Mouse (Mus musculus): ENCODE measurements around the gene Cox8b.

DNA sequence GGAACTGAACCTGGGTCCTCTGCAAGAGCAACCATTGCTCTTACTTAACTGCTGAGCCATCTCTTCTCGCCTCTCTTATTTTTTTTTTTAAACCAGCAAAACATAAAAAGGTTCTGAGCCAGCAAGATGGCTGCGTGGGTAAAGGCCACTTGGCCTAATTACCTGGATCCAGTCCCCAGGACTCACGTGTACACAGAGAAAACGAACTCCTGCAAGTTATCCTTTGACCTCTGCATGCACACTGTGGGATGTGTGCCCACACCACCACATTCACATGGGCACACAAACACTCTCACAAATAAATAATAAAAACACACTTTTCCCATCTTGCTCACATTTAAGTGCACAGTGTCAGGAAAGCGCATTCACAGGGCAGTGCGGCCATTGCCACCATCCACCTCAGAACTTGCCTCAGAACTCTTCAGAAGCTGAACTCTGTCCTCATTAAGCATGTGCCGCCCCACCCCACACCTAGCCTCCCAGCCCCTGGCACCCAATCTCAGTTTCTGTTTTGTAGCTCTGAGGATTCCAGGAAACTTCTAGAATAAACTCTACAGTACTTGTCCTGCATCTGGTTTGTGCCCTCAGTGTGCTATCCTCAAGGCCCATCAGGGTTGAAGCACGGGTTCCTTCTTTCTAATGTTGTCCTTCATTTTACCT is 13.9 kb upstream of the Cox8b start:
- TF ChIP-seq ELF1 (IDR thresholded peaks at IDR 0.05; ENCODE audit: low read depth, low read length) (no peak), SMC3 (IDR thresholded peaks at IDR 0.05; ENCODE audit: low read depth, low read length) (no peak)
